ENCODE assay signal across 22 mouse cellular contexts in the genomic region with DNA sequence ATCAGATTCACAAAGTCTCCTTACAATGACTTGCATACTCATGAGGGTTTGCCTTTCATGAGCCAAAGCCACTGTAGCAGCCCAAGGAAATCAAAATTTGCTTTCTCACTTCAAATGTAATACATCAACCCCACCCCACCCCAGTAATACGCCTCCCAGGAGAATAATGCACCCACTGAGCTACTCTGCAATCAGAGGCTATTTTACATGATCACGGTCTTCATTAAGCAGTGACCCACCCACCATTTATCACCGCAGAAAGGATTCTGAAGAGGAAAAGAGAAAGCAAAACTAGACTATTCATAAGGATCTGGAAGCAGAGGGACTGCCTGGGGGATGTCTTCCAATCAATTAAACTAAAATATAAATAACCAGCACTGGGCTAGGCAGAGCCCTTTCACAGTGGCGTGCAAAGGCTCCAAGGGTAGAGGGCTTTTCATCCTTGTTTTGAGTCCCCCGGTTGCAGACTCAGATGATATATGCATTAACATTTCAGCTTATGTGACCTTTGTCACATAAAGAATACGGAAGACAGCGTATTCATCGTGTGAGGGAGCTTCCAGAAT.
DNase-seq lines count a peak whose midpoint lies in the region; ATAC-seq lines count a peak whose summit lies in the region.
"Had no signal": no experiment of that assay in that cellular context is flagged by ENCODE, and none has a peak within 500 bp of the region (broad histone marks: within the 10 kb centered on the region; RNA-seq: fewer than 3 reads in every experiment).

No protein-coding gene starts in this region.

- H3K9me3 ChIP-seq in neural tube, embryonic 11.5 days (ENCODE audit: control insufficient read depth, low read length): no peaks in the 10 kb centered on the region
- no peaks in the 10 kb centered on the region for H3K9me3 ChIP-seq in hindbrain, embryonic 15.5 days
- H3K9me3 ChIP-seq: G1E; heart, embryonic 10.5 days had no signal

- peak; percentile 49; the same call in 1 of the 2 replicates for ATAC-seq in neural tube, embryonic 11.5 days (ENCODE audit: insufficient read depth, low FRiP score, low TSS enrichment)
- no peak for ATAC-seq in hindbrain, embryonic 15.5 days (ENCODE audit: low FRiP score, low read depth)
- ATAC-seq: activated CD4-positive, CD25-positive, alpha-beta regulatory T cell, adult 4 months; CD4-positive, CD25-positive, alpha-beta regulatory T cell, adult 4 months had no signal

- no peak overlapping the region for H3K27ac ChIP-seq in neural tube, embryonic 11.5 days (ENCODE audit: low read depth, low read length)
- H3K27ac ChIP-seq in hindbrain, embryonic 15.5 days (replicated peaks): peak overlapping the region; percentile 40
- H3K27ac ChIP-seq: heart, embryonic 10.5 days had no signal

- peak; percentile 56 for DNase-seq in heart, adult 11 months
- no peak for DNase-seq in heart, postnatal 25 days (ENCODE audit: low spot score)
- DNase-seq in neural tube, embryonic 11.5 days (ENCODE audit: low spot score): no peak
- no peak for DNase-seq in neural tube, embryonic 10.5 days (ENCODE audit: extremely low spot score, low spot score)
- DNase-seq in left cerebral cortex, postnatal 25 days (ENCODE audit: low spot score in 2 of 2): no peak
- DNase-seq in gastrocnemius, postnatal 10 days: no peak
- DNase-seq in layer of hippocampus, adult 11-12 months (ENCODE audit: low spot score): no peak
- DNase-seq: adrenal gland, postnatal 10 days; cerebellum, adult 11 months; cerebellum, postnatal 14 days; kidney, adult 8-10 months; kidney, postnatal 14 days; lung, adult 18-20 months; lung, postnatal 36 days; right cerebral cortex, postnatal 14 days; thymus, adult 18-20 months had no signal

- no peak overlapping the region for H3K9ac ChIP-seq in neural tube, embryonic 11.5 days (ENCODE audit: low read length)
- H3K9ac ChIP-seq in hindbrain, embryonic 15.5 days: no peak overlapping the region

- no peaks in the 10 kb centered on the region for H3K36me3 ChIP-seq in neural tube, embryonic 11.5 days (ENCODE audit: control insufficient read depth, insufficient read depth, low read length)
- H3K36me3 ChIP-seq in hindbrain, embryonic 15.5 days: no peaks in the 10 kb centered on the region
- H3K36me3 ChIP-seq: G1E; heart, embryonic 10.5 days had no signal

- intact Hi-C loops in heart, postnatal 25 days (cut with DNase I): no loop called here
- intact Hi-C loops in left cerebral cortex, postnatal 25 days (cut with DNase I): no loop called here

- no peak overlapping the region for H3K4me3 ChIP-seq in neural tube, embryonic 11.5 days (ENCODE audit: low read depth, low read length)
- H3K4me3 ChIP-seq in hindbrain, embryonic 15.5 days: no peak overlapping the region
- H3K4me3 ChIP-seq: heart, embryonic 10.5 days had no signal

- H3K4me1 ChIP-seq in neural tube, embryonic 11.5 days (ENCODE audit: control insufficient read depth, insufficient read depth, low read length): peaks cover 34% of the 10 kb centered on the region
- H3K4me1 ChIP-seq in hindbrain, embryonic 15.5 days (replicated peaks): peaks cover 52% of the 10 kb centered on the region

- no peaks in the 10 kb centered on the region for H3K27me3 ChIP-seq in neural tube, embryonic 11.5 days (ENCODE audit: control insufficient read depth, insufficient read depth, low read length)
- H3K27me3 ChIP-seq in hindbrain, embryonic 15.5 days: no peaks in the 10 kb centered on the region

- no peak overlapping the region for H3K4me2 ChIP-seq in neural tube, embryonic 11.5 days (ENCODE audit: low read depth)
- no peak overlapping the region for H3K4me2 ChIP-seq in hindbrain, embryonic 15.5 days
- H3K4me2 ChIP-seq: liver, embryonic 11.5 days had no signal

- 32% methylated on average over 8 of the region's 8 CpGs for WGBS in neural tube, embryonic 11.5 days
- WGBS in hindbrain, embryonic 15.5 days: 26% methylated on average over 8 of the region's 8 CpGs
